Mouse (Mus musculus) bone marrow macrophage, adult 2 months (primary cell): Measurements from ENCODE around the gene Cdyl.

Experiments
- CTCF ChIP-seq: IDR thresholded peaks from 2 replicates; pipeline ENCODE4 v1.5.1; 2012; ENCODE audit warnings: low read depth, mild to moderate bottlenecking, low read length, moderate library complexity
- POLR2A ChIP-seq: IDR thresholded peaks from 2 replicates; pipeline ENCODE4 v1.6.1; 2012; ENCODE audit warnings: mild to moderate bottlenecking, low read depth, low read length, borderline replicate concordance

DNA sequence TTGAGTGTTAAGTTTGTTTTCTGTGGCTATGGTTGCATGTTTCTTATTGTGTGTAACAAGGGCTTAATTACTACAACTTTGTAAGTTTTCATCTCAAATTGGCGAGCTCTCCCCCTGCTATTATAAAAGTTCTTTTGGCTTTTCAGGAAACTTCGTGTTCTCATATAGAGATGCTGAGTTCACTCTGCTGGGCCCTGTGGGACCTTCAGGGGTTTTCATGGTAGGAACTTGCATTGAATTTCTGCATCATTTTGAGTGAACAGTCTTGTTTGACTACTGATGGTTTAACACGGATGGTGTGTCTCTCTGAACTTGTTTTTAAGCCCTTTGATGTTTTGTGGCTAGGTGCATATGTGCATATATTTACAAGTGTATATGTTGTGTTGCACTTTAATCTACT is 121.1 kb downstream of the Cdyl start:
- TF ChIP-seq CTCF = no peak
- no peak for TF ChIP-seq POLR2A
